Mouse (Mus musculus) intestine, postnatal 0 days (tissue): ENCODE measurements around the gene Hpd. TPM values are rescaled to one million over a fixed set of nuclear protein-coding genes. Genes with fewer than 3 reads are reported as not detected.

Experiments used
- ATAC-seq: fragments of 200-750 bp; cut with Nextera tagmentation; 2 replicates; pipeline ENCODE4 v1.8.0; 2017; ENCODE audit warnings: mild to moderate bottlenecking, moderate TSS enrichment, moderate library complexity
- H3K27ac ChIP-seq: fragments of 300-500 bp; sonication (generic); 2 replicates; pipeline ENCODE4 v1.5.1; 2014; ENCODE audit warnings: mild to moderate bottlenecking, low read depth, low read length, moderate library complexity
- H3K27me3 ChIP-seq: fragments of 300-500 bp; sonication (generic); replicated peaks from 2 replicates; pipeline ENCODE4 v1.6.1; 2014; ENCODE audit warnings: low read length, mixed read lengths; ENCODE audit not compliant: control insufficient read depth, insufficient read depth
- H3K36me3 ChIP-seq: fragments of 300-500 bp; sonication (generic); 2 replicates; pipeline ENCODE4 v1.6.1; 2014; ENCODE audit warnings: mild to moderate bottlenecking, moderate library complexity; ENCODE audit not compliant: control insufficient read depth, insufficient read depth
- H3K4me1 ChIP-seq: fragments of 300-500 bp; sonication (generic); replicated peaks from 2 replicates; pipeline ENCODE4 v1.6.1; 2014; ENCODE audit warnings: antibody characterized with exemption, low read length, mixed read lengths; ENCODE audit not compliant: control insufficient read depth, insufficient read depth
- H3K4me2 ChIP-seq: fragments of 300-500 bp; sonication (generic); replicated peaks from 2 replicates; pipeline ENCODE4 v1.6.1; 2014; ENCODE audit warnings: low read depth, mild to moderate bottlenecking, moderate library complexity
- H3K4me3 ChIP-seq: fragments of 300-500 bp; sonication (generic); 2 replicates; pipeline ENCODE4 v1.5.1; 2014; ENCODE audit warnings: low read depth, low read length
- H3K9ac ChIP-seq: fragments of 300-500 bp; sonication (generic); 2 replicates; pipeline ENCODE4 v1.6.1; 2014; ENCODE audit warnings: mild to moderate bottlenecking, low read depth, low read length
- H3K9me3 ChIP-seq: fragments of 300-500 bp; sonication (generic); 2 replicates; pipeline ENCODE4 v1.6.1; 2016; ENCODE audit warnings: mixed run types; ENCODE audit not compliant: control insufficient read depth
- CTCF ChIP-seq: sonication (generic); IDR thresholded peaks from 2 replicates; pipeline ENCODE4 v1.5.1; 2016; ENCODE audit warnings: low read depth, mild to moderate bottlenecking, control low read depth, antibody characterized with exemption, moderate library complexity
- WGBS: fragments of 180-500 bp; shearing (Covaris S2); extraction: QIAGEN DNeasy Blood & Tissue Kit; methylation state at CpG from one replicate; pipeline ENCODE4 v1.1.7; 2014; 5-methylcytosine and 5-hydroxymethylcytosine counted together
- polyA plus RNA-seq: library from polyadenylated mRNA; unstranded; fragments of >200 nt; fragmentation: Nextera tagmentation; extraction: Ambion mirVana; gene quantifications from 2 replicates; pipeline ENCODE4 v1.2.1, GENCODE M21; 2015

Hpd gene
- polyA plus RNA-seq, 1 experiment from 2014 or later: 4.7 TPM

- Histone ChIP-seq H3K27me3 (no peaks in the 10 kb centered on the region), H3K27ac (peak overlapping the region; percentile 100), H3K9ac (no peak overlapping the region), H3K4me2 (peak overlapping the region; percentile 98), H3K9me3 (no peaks in the 10 kb centered on the region), H3K36me3 (no peaks in the 10 kb centered on the region; the same call in 1 of the 2 replicates), H3K4me1 (peaks cover 12% of the 10 kb centered on the region), H3K4me3 (no peak overlapping the region)
- ATAC-seq: no peak
- TF ChIP-seq CTCF: peak; percentile 25; the same call in 1 of the 2 replicates
- WGBS: 14% methylated on average over 13 of the region's 13 CpGs
These were observed 48.2 kb downstream of the Hpd start for GRCm38 (mm10) chr5:123134186-123134874.

GRCm38 (mm10) chr5:123133784-123134143, 48.8 kb downstream of the Hpd start:
- Histone ChIP-seq H3K4me1 (peaks cover 12% of the 10 kb centered on the region), H3K4me2 (no peak overlapping the region), H3K9ac (no peak overlapping the region), H3K4me3 (no peak overlapping the region), H3K9me3 (no peaks in the 10 kb centered on the region), H3K27me3 (no peaks in the 10 kb centered on the region), H3K36me3 (no peaks in the 10 kb centered on the region; the same call in 1 of the 2 replicates), H3K27ac (no peak overlapping the region)
- ATAC-seq: no peak
- 32% methylated on average over 7 of the region's 7 CpGs for WGBS
- TF ChIP-seq CTCF: no peak

GRCm38 (mm10) chr5:123133083-123133783, 49.3 kb downstream of the Hpd start:
- Histone ChIP-seq H3K4me3 (no peak overlapping the region), H3K27ac (peak overlapping the region; percentile 21; the same call in 1 of the 2 replicates), H3K9me3 (no peaks in the 10 kb centered on the region), H3K9ac (no peak overlapping the region), H3K4me2 (peak overlapping the region; percentile 81; the same call in 1 of the 2 replicates), H3K4me1 (peaks cover 12% of the 10 kb centered on the region), H3K27me3 (no peaks in the 10 kb centered on the region), H3K36me3 (no peaks in the 10 kb centered on the region; the same call in 1 of the 2 replicates)
- WGBS: 17% methylated on average over 18 of the region's 18 CpGs
- ATAC-seq: no peak
- peak; percentile 100 for TF ChIP-seq CTCF

GRCm38 (mm10) chr5:123132308-123133071, 50.0 kb downstream of the Hpd start, which contains the start of gene Rhof:
Gene Rhof (minus strand): TSS chr5:123132692.
- H3K27me3 ChIP-seq: no peaks in the 10 kb centered on the region
- peaks cover 12% of the 10 kb centered on the region for H3K4me1 ChIP-seq
- H3K36me3 ChIP-seq: no peaks in the 10 kb centered on the region; the same call in 1 of the 2 replicates
- H3K9ac ChIP-seq: peak within 1 kb of the TSS; percentile 60
- TF ChIP-seq CTCF: peak; percentile 95
- H3K9me3 ChIP-seq: no peaks in the 10 kb centered on the region
- ATAC-seq: peak; percentile 19
- peak within 1 kb of the TSS; percentile 21 for H3K27ac ChIP-seq
- peak within 1 kb of the TSS; percentile 42 for H3K4me3 ChIP-seq
- H3K4me2 ChIP-seq: peak within 1 kb of the TSS; percentile 81
- WGBS: 6% methylated on average over 41 of the region's 44 CpGs

- Histone ChIP-seq H3K9ac (no peak overlapping the region), H3K4me3 (no peak overlapping the region), H3K4me1 (peaks cover 6% of the 10 kb centered on the region), H3K36me3 (no peaks in the 10 kb centered on the region; the same call in 1 of the 2 replicates), H3K27me3 (no peaks in the 10 kb centered on the region), H3K4me2 (peak overlapping the region; percentile 81), H3K9me3 (no peaks in the 10 kb centered on the region), H3K27ac (peak overlapping the region; percentile 50)
- 50% methylated on average over 5 of the region's 5 CpGs for WGBS
- no peak for TF ChIP-seq CTCF
- peak; percentile 70 for ATAC-seq
These were observed 51.7 kb downstream of the Hpd start for GRCm38 (mm10) chr5:123130814-123131148.
